Mouse (Mus musculus) thymus, adult 2 months (tissue): ENCODE data around the gene Hsd17b12. TPM values are rescaled to one million over a fixed set of nuclear protein-coding genes. Genes with fewer than 3 reads are reported as not detected.

Experiments used
- DNase-seq: peaks from one replicate; pipeline ENCODE4 v3.0.0; 2021
- H3K27ac ChIP-seq: fragments of 200-500 bp; 2 replicates; pipeline ENCODE4 v1.5.1; 2012; ENCODE audit warnings: low read length, control low read depth; ENCODE audit not compliant: control insufficient read depth, insufficient read depth
- H3K27me3 ChIP-seq: fragments of 200-500 bp; 2 replicates; pipeline ENCODE4 v1.6.1; 2012; ENCODE audit warnings: mild to moderate bottlenecking, low read length, moderate library complexity, mixed read lengths; ENCODE audit not compliant: control insufficient read depth, insufficient read depth
- H3K36me3 ChIP-seq: fragments of 200-500 bp; 2 replicates; pipeline ENCODE4 v1.6.1; 2012; ENCODE audit warnings: mild to moderate bottlenecking, low read length, moderate library complexity; ENCODE audit not compliant: control insufficient read depth, insufficient read depth
- H3K4me1 ChIP-seq: fragments of 200-500 bp; replicated peaks from 2 replicates; pipeline ENCODE4 v1.6.1; 2012; ENCODE audit warnings: low read length; ENCODE audit not compliant: control insufficient read depth, insufficient read depth
- H3K4me3 ChIP-seq: fragments of 200-500 bp; 2 replicates; pipeline ENCODE4 v1.5.1; 2012; ENCODE audit warnings: mild to moderate bottlenecking, low read length, control low read depth, moderate library complexity; ENCODE audit not compliant: control insufficient read depth, insufficient read depth
- CTCF ChIP-seq: fragments of 200-500 bp; IDR thresholded peaks from 2 replicates; pipeline ENCODE4 v1.5.1; 2012; ENCODE audit warnings: mild to moderate bottlenecking, control low read depth, low read length, moderate library complexity, borderline replicate concordance; ENCODE audit not compliant: control insufficient read depth, poor library complexity, insufficient read depth; ENCODE audit errors: extremely low read depth
- POLR2A ChIP-seq: fragments of 200-500 bp; IDR thresholded peaks from 2 replicates; pipeline ENCODE4 v1.6.1; 2012; ENCODE audit warnings: mild to moderate bottlenecking, low read length, control low read depth, moderate library complexity; ENCODE audit not compliant: control insufficient read depth, poor library complexity, insufficient read depth; ENCODE audit errors: extremely low read depth
- WGBS: fragments of 180-500 bp; shearing (Covaris S2); methylation state at CpG from one replicate; pipeline ENCODE4 v1.1.7; 2018; 5-methylcytosine and 5-hydroxymethylcytosine counted together
- polyA plus RNA-seq: library from polyadenylated mRNA; depleted of rRNA; stranded (reverse); fragments of >200 nt; gene quantifications from 2 replicates; pipeline ENCODE4 v1.2.3, GENCODE M21; 2012

Hsd17b12 gene
- polyA plus RNA-seq, 1 experiment: 18.5 TPM

GRCm38 (mm10) chr2:94051952-94052351 is 105.8 kb downstream of the Hsd17b12 start:
- no peaks in the 10 kb centered on the region for H3K27me3 ChIP-seq
- no peaks in the 10 kb centered on the region for H3K36me3 ChIP-seq
- H3K4me3 ChIP-seq: no peak overlapping the region
- TF ChIP-seq CTCF (no peak), POLR2A (no peak)
- H3K4me1 ChIP-seq: no peaks in the 10 kb centered on the region
- WGBS: 98% methylated on average over 5 of the region's 5 CpGs
- DNase-seq: no peak
- H3K27ac ChIP-seq: no peak overlapping the region

- H3K27ac ChIP-seq: no peak overlapping the region
- H3K4me3 ChIP-seq: no peak overlapping the region
- TF ChIP-seq CTCF (no peak), POLR2A (no peak)
- DNase-seq: no peak
- 97% methylated on average over 3 of the region's 3 CpGs for WGBS
- H3K4me1 ChIP-seq: no peaks in the 10 kb centered on the region
- H3K27me3 ChIP-seq: no peaks in the 10 kb centered on the region
- H3K36me3 ChIP-seq: no peaks in the 10 kb centered on the region
Measured at GRCm38 (mm10) chr2:94050901-94051300, 106.9 kb downstream of the Hsd17b12 start.

- H3K36me3 ChIP-seq: no peaks in the 10 kb centered on the region
- H3K4me3 ChIP-seq: no peak overlapping the region
- 96% methylated on average over 5 of the region's 5 CpGs for WGBS
- TF ChIP-seq CTCF (no peak), POLR2A (no peak)
- DNase-seq: no peak
- H3K27ac ChIP-seq: no peak overlapping the region
- no peaks in the 10 kb centered on the region for H3K27me3 ChIP-seq
- no peaks in the 10 kb centered on the region for H3K4me1 ChIP-seq
Measured at GRCm38 (mm10) chr2:94049471-94050176, 108.1 kb downstream of the Hsd17b12 start.

- TF ChIP-seq CTCF (no peak), POLR2A (no peak)
- Histone ChIP-seq H3K4me3 (no peak overlapping the region), H3K36me3 (no peaks in the 10 kb centered on the region), H3K27me3 (no peaks in the 10 kb centered on the region), H3K27ac (no peak overlapping the region), H3K4me1 (no peaks in the 10 kb centered on the region)
- no peak for DNase-seq
- WGBS: 96% methylated on average over 5 of the region's 5 CpGs
Measured at GRCm38 (mm10) chr2:94048733-94049470, 108.9 kb downstream of the Hsd17b12 start.

- TF ChIP-seq CTCF (no peak), POLR2A (no peak)
- no peaks in the 10 kb centered on the region for H3K4me1 ChIP-seq
- no peaks in the 10 kb centered on the region for H3K27me3 ChIP-seq
- H3K36me3 ChIP-seq: no peaks in the 10 kb centered on the region
- H3K27ac ChIP-seq: no peak overlapping the region
- 89% methylated on average over 1 of the region's 1 CpGs for WGBS
- no peak for DNase-seq
- no peak overlapping the region for H3K4me3 ChIP-seq
Measured at GRCm38 (mm10) chr2:94048271-94048670, 109.5 kb downstream of the Hsd17b12 start.

DNA sequence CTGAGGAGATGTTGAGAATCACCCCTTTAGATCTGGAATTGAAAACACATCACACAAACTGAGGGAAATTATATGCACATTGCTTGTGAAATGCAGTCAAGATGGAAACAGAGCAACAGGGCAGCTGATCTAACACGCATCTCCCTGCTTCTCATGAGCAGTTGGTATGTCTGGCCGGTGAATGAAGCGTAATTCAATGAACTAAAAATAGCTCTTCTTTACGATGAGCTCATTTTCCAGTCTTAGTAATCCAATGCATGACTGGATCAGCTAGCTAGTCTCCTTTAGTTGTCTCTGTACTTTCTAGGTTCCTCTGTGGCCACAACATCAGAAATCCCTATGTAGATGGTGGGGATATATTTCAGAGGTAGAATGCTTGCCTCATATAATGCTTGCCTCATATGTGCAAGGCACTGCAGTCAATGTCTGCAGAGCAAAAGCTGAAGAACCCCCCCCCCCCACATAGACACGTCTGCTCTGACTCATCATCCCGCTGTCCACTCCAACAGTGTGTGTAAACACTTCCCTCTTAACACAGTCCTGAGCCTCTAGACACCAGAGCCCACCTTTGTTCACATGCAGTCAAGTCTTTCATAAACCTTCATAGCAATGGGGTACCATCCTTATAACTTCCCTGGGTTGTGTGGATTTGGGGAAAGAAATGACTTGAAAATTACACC is 112.2 kb downstream of the Hsd17b12 start:
- Histone ChIP-seq H3K36me3 (no peaks in the 10 kb centered on the region), H3K4me3 (no peak overlapping the region), H3K4me1 (no peaks in the 10 kb centered on the region), H3K27ac (no peak overlapping the region), H3K27me3 (no peaks in the 10 kb centered on the region)
- 96% methylated on average over 6 of the region's 6 CpGs for WGBS
- no peak for DNase-seq
- no peak for TF ChIP-seq CTCF
- TF ChIP-seq POLR2A: no peak
